Mouse (Mus musculus) heart, embryonic 12.5 days (tissue): ENCODE results near the gene Rims1. TPM values are rescaled to one million over a fixed set of nuclear protein-coding genes. Genes with fewer than 3 reads are reported as not detected.

ENCODE experiments used
- ATAC-seq: fragments of 200-750 bp; cut with Nextera tagmentation; 2 replicates; pipeline ENCODE4 v1.8.0; 2017; ENCODE audit warnings: moderate TSS enrichment, moderate library complexity; ENCODE audit not compliant: insufficient number of reproducible peaks, low FRiP score
- H3K27ac ChIP-seq: fragments of 300-500 bp; sonication (generic); 2 replicates; pipeline ENCODE4 v1.5.1; 2016; ENCODE audit warnings: mild to moderate bottlenecking, moderate library complexity; ENCODE audit not compliant: poor library complexity, severe bottlenecking
- H3K27me3 ChIP-seq: fragments of 300-500 bp; sonication (generic); replicated peaks from 2 replicates; pipeline ENCODE4 v1.6.1; 2016; ENCODE audit warnings: mild to moderate bottlenecking, moderate library complexity
- H3K36me3 ChIP-seq: fragments of 300-500 bp; sonication (generic); 2 replicates; pipeline ENCODE4 v1.6.1; 2016; ENCODE audit warnings: mild to moderate bottlenecking, moderate library complexity
- H3K4me1 ChIP-seq: fragments of 300-500 bp; sonication (generic); replicated peaks from 2 replicates; pipeline ENCODE4 v1.6.1; 2016; ENCODE audit warnings: mild to moderate bottlenecking
- H3K4me2 ChIP-seq: fragments of 300-500 bp; sonication (generic); 2 replicates; pipeline ENCODE4 v1.6.1; 2016; ENCODE audit warnings: mild to moderate bottlenecking, moderate library complexity
- H3K4me3 ChIP-seq: fragments of 300-500 bp; sonication (generic); 2 replicates; pipeline ENCODE4 v1.5.1; 2016; ENCODE audit warnings: mild to moderate bottlenecking
- H3K9ac ChIP-seq: fragments of 300-500 bp; sonication (generic); 2 replicates; pipeline ENCODE4 v1.6.1; 2016; ENCODE audit warnings: mild to moderate bottlenecking, moderate library complexity
- H3K9me3 ChIP-seq: fragments of 300-500 bp; sonication (generic); replicated peaks from 2 replicates; pipeline ENCODE4 v1.6.1; 2016; ENCODE audit warnings: mild to moderate bottlenecking, moderate library complexity
- WGBS: fragments of 180-500 bp; shearing (Covaris S2); methylation state at CpG from one replicate; pipeline ENCODE4 v1.1.7; 2016; 5-methylcytosine and 5-hydroxymethylcytosine counted together
- polyA plus RNA-seq: library from polyadenylated mRNA; unstranded; fragments of >200 nt; fragmentation: Nextera tagmentation; extraction: Ambion mirVana; gene quantifications from 2 replicates; pipeline ENCODE4 v1.2.1, GENCODE M21; 2016

Rims1 gene
- polyA plus RNA-seq, 1 experiment from 2014 or later, result 1.8 TPM

GRCm38 (mm10) chr1:22274081-22274480, 531.7 kb downstream of the Rims1 start:
- Histone ChIP-seq H3K9ac (no peak overlapping the region), H3K27ac (no peak overlapping the region), H3K27me3 (no peaks in the 10 kb centered on the region), H3K36me3 (no peaks in the 10 kb centered on the region), H3K9me3 (no peaks in the 10 kb centered on the region), H3K4me3 (no peak overlapping the region), H3K4me1 (no peaks in the 10 kb centered on the region), H3K4me2 (no peak overlapping the region)
- 65% methylated on average over 2 of the region's 2 CpGs for WGBS
- ATAC-seq, result no peak

- no peak overlapping the region for H3K4me3 ChIP-seq
- no peaks in the 10 kb centered on the region for H3K27me3 ChIP-seq
- H3K9ac ChIP-seq, result no peak overlapping the region
- H3K9me3 ChIP-seq, result no peaks in the 10 kb centered on the region
- H3K4me1 ChIP-seq, result no peaks in the 10 kb centered on the region
- H3K27ac ChIP-seq, result no peak overlapping the region
- ATAC-seq, result no peak
- WGBS, result 61% methylated on average over 5 of the region's 5 CpGs
- H3K4me2 ChIP-seq, result no peak overlapping the region
- no peaks in the 10 kb centered on the region for H3K36me3 ChIP-seq
Measured at GRCm38 (mm10) chr1:22270131-22270530, 535.7 kb downstream of the Rims1 start.

GRCm38 (mm10) chr1:22268581-22269359, 537.0 kb downstream of the Rims1 start:
- Histone ChIP-seq H3K27me3 (no peaks in the 10 kb centered on the region), H3K36me3 (no peaks in the 10 kb centered on the region), H3K4me1 (no peaks in the 10 kb centered on the region), H3K4me3 (no peak overlapping the region), H3K9ac (no peak overlapping the region), H3K4me2 (0 out of 2 replicates have a peak overlapping the region, but pooled peaks have one; percentile 12), H3K27ac (no peak overlapping the region), H3K9me3 (no peaks in the 10 kb centered on the region)
- ATAC-seq, result no peak
- WGBS, result 39% methylated on average over 15 of the region's 15 CpGs

GRCm38 (mm10) chr1:22266491-22266890, 539.3 kb downstream of the Rims1 start:
- Histone ChIP-seq H3K9me3 (no peaks in the 10 kb centered on the region), H3K9ac (no peak overlapping the region), H3K4me3 (no peak overlapping the region), H3K27ac (no peak overlapping the region), H3K36me3 (no peaks in the 10 kb centered on the region), H3K27me3 (no peaks in the 10 kb centered on the region), H3K4me2 (no peak overlapping the region), H3K4me1 (no peaks in the 10 kb centered on the region)
- no peak for ATAC-seq
- 76% methylated on average over 10 of the region's 10 CpGs for WGBS

- 51% methylated on average over 3 of the region's 3 CpGs for WGBS
- H3K9ac ChIP-seq, result no peak overlapping the region
Measured at GRCm38 (mm10) chr1:22265528-22265927, 540.3 kb downstream of the Rims1 start.

GRCm38 (mm10) chr1:22262169-22262950, 543.4 kb downstream of the Rims1 start:
- H3K36me3 ChIP-seq, result no peaks in the 10 kb centered on the region
- H3K9me3 ChIP-seq, result no peaks in the 10 kb centered on the region
- WGBS, result 60% methylated on average over 6 of the region's 6 CpGs
- ATAC-seq, result no peak
- no peak overlapping the region for H3K9ac ChIP-seq
- no peak overlapping the region for H3K4me2 ChIP-seq
- H3K4me1 ChIP-seq, result no peaks in the 10 kb centered on the region
- no peaks in the 10 kb centered on the region for H3K27me3 ChIP-seq
- no peak overlapping the region for H3K27ac ChIP-seq
- H3K4me3 ChIP-seq, result no peak overlapping the region

More at GRCm38 (mm10) chr1:22265528-22265927, 540.3 kb downstream of the Rims1 start:
- no peak for ATAC-seq
- H3K9me3 ChIP-seq, result no peaks in the 10 kb centered on the region
- no peak overlapping the region for H3K4me2 ChIP-seq
- H3K27ac ChIP-seq, result no peak overlapping the region
- H3K27me3 ChIP-seq, result no peaks in the 10 kb centered on the region
- H3K4me1 ChIP-seq, result no peaks in the 10 kb centered on the region
- no peaks in the 10 kb centered on the region for H3K36me3 ChIP-seq
- H3K4me3 ChIP-seq, result no peak overlapping the region

GRCm38 (mm10) chr1:22261702-22262101, 544.1 kb downstream of the Rims1 start:
- H3K27ac ChIP-seq, result no peak overlapping the region
- WGBS, result 78% methylated on average over 4 of the region's 4 CpGs
- H3K4me3 ChIP-seq, result no peak overlapping the region
- no peak for ATAC-seq
- no peak overlapping the region for H3K4me2 ChIP-seq
- H3K9me3 ChIP-seq, result no peaks in the 10 kb centered on the region
- H3K27me3 ChIP-seq, result no peaks in the 10 kb centered on the region
- no peaks in the 10 kb centered on the region for H3K4me1 ChIP-seq
- no peaks in the 10 kb centered on the region for H3K36me3 ChIP-seq
- H3K9ac ChIP-seq, result no peak overlapping the region

GRCm38 (mm10) chr1:22260291-22260690, 545.5 kb downstream of the Rims1 start:
- no peaks in the 10 kb centered on the region for H3K27me3 ChIP-seq
- H3K9ac ChIP-seq, result no peak overlapping the region
- no peaks in the 10 kb centered on the region for H3K9me3 ChIP-seq
- no peaks in the 10 kb centered on the region for H3K36me3 ChIP-seq
- 77% methylated on average over 2 of the region's 2 CpGs for WGBS
- no peak overlapping the region for H3K27ac ChIP-seq
- no peak overlapping the region for H3K4me3 ChIP-seq
- no peaks in the 10 kb centered on the region for H3K4me1 ChIP-seq
- no peak for ATAC-seq
- H3K4me2 ChIP-seq, result no peak overlapping the region

GRCm38 (mm10) chr1:22258356-22258755, 547.4 kb downstream of the Rims1 start:
- H3K4me1 ChIP-seq, result no peaks in the 10 kb centered on the region
- WGBS, result 74% methylated on average over 4 of the region's 4 CpGs
- H3K4me3 ChIP-seq, result no peak overlapping the region

GRCm38 (mm10) chr1:22254278-22254677, 551.5 kb downstream of the Rims1 start:
- Histone ChIP-seq H3K27ac (no peak overlapping the region), H3K9ac (no peak overlapping the region), H3K36me3 (no peaks in the 10 kb centered on the region), H3K27me3 (no peaks in the 10 kb centered on the region), H3K4me1 (no peaks in the 10 kb centered on the region), H3K4me3 (no peak overlapping the region), H3K4me2 (no peak overlapping the region), H3K9me3 (no peaks in the 10 kb centered on the region)
- ATAC-seq, result no peak
- 68% methylated on average over 2 of the region's 2 CpGs for WGBS

More at GRCm38 (mm10) chr1:22258356-22258755, 547.4 kb downstream of the Rims1 start:
- no peaks in the 10 kb centered on the region for H3K27me3 ChIP-seq
- no peak overlapping the region for H3K9ac ChIP-seq
- no peak overlapping the region for H3K4me2 ChIP-seq
- no peaks in the 10 kb centered on the region for H3K36me3 ChIP-seq
- ATAC-seq, result no peak
- H3K27ac ChIP-seq, result no peak overlapping the region
- no peaks in the 10 kb centered on the region for H3K9me3 ChIP-seq

GRCm38 (mm10) chr1:22252873-22253272, 552.9 kb downstream of the Rims1 start:
- Histone ChIP-seq H3K36me3 (no peaks in the 10 kb centered on the region), H3K9me3 (no peaks in the 10 kb centered on the region), H3K27ac (no peak overlapping the region), H3K4me2 (no peak overlapping the region), H3K4me3 (no peak overlapping the region), H3K4me1 (no peaks in the 10 kb centered on the region), H3K27me3 (no peaks in the 10 kb centered on the region), H3K9ac (no peak overlapping the region)
- no peak for ATAC-seq
